Mouse (Mus musculus) heart, adult 2 months (tissue): ENCODE results near the gene Gm17359. TPM values are rescaled to one million over a fixed set of nuclear protein-coding genes. Genes with fewer than 3 reads are reported as not detected.

Experiments
- DNase-seq, 2 experiments: peaks; one replicate each; pipeline ENCODE4 v3.0.0; 2021
- H3K27ac ChIP-seq: fragments of 200-600 bp; 2 replicates; pipeline ENCODE4 v1.8.1; 2022
- H3K27me3 ChIP-seq: fragments of 200-500 bp; 2 replicates; pipeline ENCODE4 v1.6.1; 2012; ENCODE audit warnings: mild to moderate bottlenecking, low read length, inconsistent platforms, mixed read lengths; ENCODE audit not compliant: control insufficient read depth, insufficient read depth
- H3K36me3 ChIP-seq: fragments of 200-500 bp; 2 replicates; pipeline ENCODE4 v1.6.1; 2012; ENCODE audit warnings: low read length, inconsistent platforms; ENCODE audit not compliant: control insufficient read depth, insufficient read depth
- H3K4me1 ChIP-seq: fragments of 200-500 bp; 2 replicates; pipeline ENCODE4 v1.6.1; 2011; ENCODE audit warnings: low read length; ENCODE audit not compliant: control insufficient read depth, insufficient read depth
- H3K4me3 ChIP-seq: fragments of 200-600 bp; 2 replicates; pipeline ENCODE4 v1.8.1; 2022
- H3K79me2 ChIP-seq: fragments of 200-500 bp; replicated peaks from 2 replicates; pipeline ENCODE4 v1.6.1; 2012; ENCODE audit warnings: mild to moderate bottlenecking, inconsistent platforms, low read length, moderate library complexity, mixed read lengths; ENCODE audit not compliant: control insufficient read depth, insufficient read depth
- H3K9ac ChIP-seq: fragments of 200-500 bp; 2 replicates; pipeline ENCODE4 v1.6.1; 2012; ENCODE audit warnings: low read depth, mild to moderate bottlenecking, control low read depth, inconsistent platforms, low read length, mixed read lengths
- CTCF ChIP-seq: fragments of 200-600 bp; IDR thresholded peaks from 2 replicates; pipeline ENCODE4 v1.8.1; 2022; ENCODE audit warnings: antibody characterized with exemption, mild to moderate bottlenecking, moderate library complexity
- EP300 ChIP-seq: fragments of 200-500 bp; IDR thresholded peaks from 2 replicates; pipeline ENCODE4 v1.6.1; 2011; ENCODE audit warnings: low read depth, low read length, control low read depth; ENCODE audit not compliant: insufficient read depth
- POLR2A ChIP-seq: fragments of 200-500 bp; IDR thresholded peaks from 2 replicates; pipeline ENCODE4 v1.6.1; 2011; ENCODE audit warnings: mild to moderate bottlenecking, low read depth, low read length, control low read depth; ENCODE audit not compliant: insufficient read depth
- WGBS: fragments of 180-500 bp; shearing (Covaris S2); methylation state at CpG from one replicate; pipeline ENCODE4 v1.1.7; 2018; 5-methylcytosine and 5-hydroxymethylcytosine counted together
- intact Hi-C: fragments of 180-260 bp; cut with DNase I; formaldehyde crosslinking; loops from one replicate; pipeline ENCODE4 v1.15.1; 2025
- polyA plus RNA-seq: library from polyadenylated mRNA; depleted of rRNA; stranded (reverse); fragments of >200 nt; gene quantifications from 2 replicates; pipeline ENCODE4 v1.2.3, GENCODE M21; 2012
- total RNA-seq, 2 experiments: library from RNA; stranded (reverse); gene quantifications; 2 replicates each; pipeline ENCODE4 v1.2.3; 2021

Gm17359 gene
- total and polyA plus RNA-seq, 3 experiments = 0.14 TPM; not detected in 2

- H3K79me2 ChIP-seq = no peaks in the 10 kb centered on the region
These were observed 153.6 kb downstream of the Gm17359 start for GRCm38 (mm10) chr3:79490102-79490501.

GRCm38 (mm10) chr3:79491614-79492013 is 155.2 kb downstream of the Gm17359 start:
- no peaks in the 10 kb centered on the region for H3K27me3 ChIP-seq
- DNase-seq = no peak
- WGBS = 52% methylated on average over 3 of the region's 3 CpGs
- H3K9ac ChIP-seq = no peak overlapping the region
- H3K79me2 ChIP-seq = no peaks in the 10 kb centered on the region
- H3K4me1 ChIP-seq = no peaks in the 10 kb centered on the region; the same call in 1 of the 2 replicates
- no peak overlapping the region for H3K27ac ChIP-seq
- H3K4me3 ChIP-seq = no peak overlapping the region
- H3K36me3 ChIP-seq = peaks cover 7% of the 10 kb centered on the region
- TF ChIP-seq POLR2A = no peak
- TF ChIP-seq CTCF = no peak
- no peak for TF ChIP-seq EP300
- intact Hi-C loops = no loop called here

More at GRCm38 (mm10) chr3:79490102-79490501, 153.6 kb downstream of the Gm17359 start:
- 84% methylated on average over 5 of the region's 5 CpGs for WGBS
- peaks cover 7% of the 10 kb centered on the region for H3K36me3 ChIP-seq
- intact Hi-C loops = no loop called here
- H3K9ac ChIP-seq = no peak overlapping the region
- H3K27me3 ChIP-seq = no peaks in the 10 kb centered on the region
- no peak overlapping the region for H3K4me3 ChIP-seq
- no peak overlapping the region for H3K27ac ChIP-seq
- TF ChIP-seq CTCF (no peak), POLR2A (no peak), EP300 (no peak)
- H3K4me1 ChIP-seq = no peaks in the 10 kb centered on the region; the same call in none of the 2 replicates
- DNase-seq = no peak

- 82% methylated on average over 10 of the region's 10 CpGs for WGBS
- H3K36me3 ChIP-seq = peaks cover 7% of the 10 kb centered on the region
- no peaks in the 10 kb centered on the region for H3K27me3 ChIP-seq
- H3K9ac ChIP-seq = no peak overlapping the region
- intact Hi-C loops = no loop called here
- no peak for TF ChIP-seq CTCF
- no peak for TF ChIP-seq EP300
- no peak for TF ChIP-seq POLR2A
- H3K4me3 ChIP-seq = no peak overlapping the region
- H3K4me1 ChIP-seq = no peaks in the 10 kb centered on the region; the same call in 1 of the 2 replicates
- H3K27ac ChIP-seq = no peak overlapping the region
- no peak for DNase-seq
- no peaks in the 10 kb centered on the region for H3K79me2 ChIP-seq
These were observed 156.6 kb downstream of the Gm17359 start for GRCm38 (mm10) chr3:79493064-79493463.

- no peak overlapping the region for H3K4me3 ChIP-seq
- peak overlapping the region; percentile 42 for H3K27ac ChIP-seq
- WGBS = 66% methylated on average over 8 of the region's 8 CpGs
- TF ChIP-seq EP300 (no peak), CTCF (no peak), POLR2A (no peak)
- H3K36me3 ChIP-seq = peaks cover 7% of the 10 kb centered on the region
- intact Hi-C loops = no loop called here
- H3K79me2 ChIP-seq = no peaks in the 10 kb centered on the region
- no peak for DNase-seq
- H3K27me3 ChIP-seq = no peaks in the 10 kb centered on the region
- H3K4me1 ChIP-seq = no peaks in the 10 kb centered on the region; the same call in 1 of the 2 replicates
- H3K9ac ChIP-seq = no peak overlapping the region
These were observed 157.6 kb downstream of the Gm17359 start for GRCm38 (mm10) chr3:79494028-79494427.

GRCm38 (mm10) chr3:79495151-79495550 is 158.7 kb downstream of the Gm17359 start:
- H3K27ac ChIP-seq = no peak overlapping the region
- WGBS = 72% methylated on average over 7 of the region's 7 CpGs
- peaks cover 11% of the 10 kb centered on the region for H3K36me3 ChIP-seq
- DNase-seq = no peak
- no peaks in the 10 kb centered on the region for H3K79me2 ChIP-seq
- TF ChIP-seq POLR2A (no peak), CTCF (peak; percentile 66)
- no peak overlapping the region for H3K4me3 ChIP-seq
- H3K27me3 ChIP-seq = no peaks in the 10 kb centered on the region
- H3K9ac ChIP-seq = no peak overlapping the region
- no peaks in the 10 kb centered on the region; the same call in 1 of the 2 replicates for H3K4me1 ChIP-seq
- intact Hi-C loops = loop anchor here (5.0 kb wide), 1 partner anchor 538 kb away; no protein-coding TSS in a partner anchor

- intact Hi-C loops = loop anchor here (5.0 kb wide), 1 partner anchor 539 kb away; no protein-coding TSS in a partner anchor
- Histone ChIP-seq H3K79me2 (no peaks in the 10 kb centered on the region), H3K4me1 (no peaks in the 10 kb centered on the region; the same call in 1 of the 2 replicates), H3K27me3 (no peaks in the 10 kb centered on the region), H3K4me3 (no peak overlapping the region), H3K9ac (no peak overlapping the region), H3K36me3 (peaks cover 13% of the 10 kb centered on the region), H3K27ac (no peak overlapping the region)
- DNase-seq = no peak
- 86% methylated on average over 6 of the region's 6 CpGs for WGBS
- TF ChIP-seq CTCF (no peak), POLR2A (no peak), EP300 (no peak)
These were observed 160.2 kb downstream of the Gm17359 start for GRCm38 (mm10) chr3:79496668-79497067.
